Mouse (Mus musculus) ES-E14 (cell line): Measurements from ENCODE around the gene Iqsec1. TPM values are rescaled to one million over a fixed set of nuclear protein-coding genes. Genes with fewer than 3 reads are reported as not detected.

Experiments
- DNase-seq: peaks from one replicate; pipeline ENCODE4 v3.0.0-alpha.2; 2013; ENCODE audit warnings: low read depth, low spot score
- H3K27ac ChIP-seq: 2 replicates; pipeline ENCODE4 v1.5.1; 2012; ENCODE audit warnings: low read depth, mild to moderate bottlenecking, low read length, moderate library complexity, mixed read lengths; ENCODE audit not compliant: poor library complexity, insufficient read depth, severe bottlenecking
- H3K36me3 ChIP-seq: 2 replicates; pipeline ENCODE4 v1.6.1; 2012; ENCODE audit warnings: mild to moderate bottlenecking, low read length, moderate library complexity, mixed read lengths; ENCODE audit not compliant: control insufficient read depth, poor library complexity, insufficient read depth, severe bottlenecking
- H3K4me1 ChIP-seq, 2 experiments: fragments of 150-350 bp in 1 of 2; sonication (generic) in 1 of 2; 2 replicates each; pipeline ENCODE4 v1.6.1; 2012; ENCODE audit warnings: low read length in 2 of 2, mild to moderate bottlenecking in 1 of 2, mixed read lengths in 1 of 2; ENCODE audit not compliant: control insufficient read depth in 2 of 2, insufficient read depth in 2 of 2, poor library complexity in 1 of 2
- H3K4me3 ChIP-seq, 2 experiments: fragments of 150-350 bp in 1 of 2; sonication (generic) in 1 of 2; 2 replicates each; pipeline ENCODE4 v1.5.1; 2012; ENCODE audit warnings: low read length in 2 of 2, low read depth in 1 of 2, mild to moderate bottlenecking in 1 of 2, mixed read lengths in 1 of 2; ENCODE audit not compliant: insufficient read depth in 1 of 2, poor library complexity in 1 of 2, severe bottlenecking in 1 of 2
- H3K9ac ChIP-seq: 2 replicates; pipeline ENCODE4 v1.6.1; 2012; ENCODE audit warnings: low read depth, mild to moderate bottlenecking, low read length, mixed read lengths; ENCODE audit not compliant: poor library complexity, insufficient read depth, severe bottlenecking
- H3K9me3 ChIP-seq: fragments of 150-350 bp; sonication (generic); 2 replicates; pipeline ENCODE4 v1.6.1; 2012; ENCODE audit warnings: low read depth, mild to moderate bottlenecking, low read length; ENCODE audit not compliant: control insufficient read depth, insufficient read depth
- CHD2 ChIP-seq: IDR thresholded peaks from 2 replicates; pipeline ENCODE4 v1.6.1; 2014; ENCODE audit warnings: mild to moderate bottlenecking, low read depth, low read length, inconsistent platforms
- HCFC1 ChIP-seq: IDR thresholded peaks from 2 replicates; pipeline ENCODE4 v1.6.1; 2012; ENCODE audit warnings: low read length, inconsistent platforms, borderline replicate concordance; ENCODE audit not compliant: insufficient read depth
- MAFK ChIP-seq: IDR thresholded peaks from 2 replicates; pipeline ENCODE4 v1.6.1; 2014; ENCODE audit warnings: mild to moderate bottlenecking, low read depth, low read length, inconsistent platforms; ENCODE audit not compliant: insufficient read depth
- ZC3H11A ChIP-seq: IDR thresholded peaks from 2 replicates; pipeline ENCODE4 v1.6.1; 2012; ENCODE audit warnings: low read depth, mild to moderate bottlenecking, inconsistent platforms, low read length, borderline replicate concordance
- ZNF384 ChIP-seq: IDR thresholded peaks from 2 replicates; pipeline ENCODE4 v1.6.1; 2012; ENCODE audit warnings: low read depth, low read length, inconsistent platforms
- in situ Hi-C, 2 experiments: fragments of 600-800 bp; cut with MboI; formaldehyde crosslinking; loops; one replicate each; pipeline ENCODE4 v1.15.1; 2025; ENCODE audit warnings: low sequenced_read_pairs in 2 of 2, inconsistent platforms in 1 of 2; ENCODE audit not compliant: unreplicated experiment in 2 of 2
- total RNA-seq: library from RNA; depleted of rRNA; stranded (reverse); fragments of 300-350 nt; gene quantifications from 2 replicates; pipeline ENCODE4 v1.2.3, GENCODE M21; 2012

Gene Iqsec1
- total RNA-seq, 1 experiment, result 18.8 TPM

DNA sequence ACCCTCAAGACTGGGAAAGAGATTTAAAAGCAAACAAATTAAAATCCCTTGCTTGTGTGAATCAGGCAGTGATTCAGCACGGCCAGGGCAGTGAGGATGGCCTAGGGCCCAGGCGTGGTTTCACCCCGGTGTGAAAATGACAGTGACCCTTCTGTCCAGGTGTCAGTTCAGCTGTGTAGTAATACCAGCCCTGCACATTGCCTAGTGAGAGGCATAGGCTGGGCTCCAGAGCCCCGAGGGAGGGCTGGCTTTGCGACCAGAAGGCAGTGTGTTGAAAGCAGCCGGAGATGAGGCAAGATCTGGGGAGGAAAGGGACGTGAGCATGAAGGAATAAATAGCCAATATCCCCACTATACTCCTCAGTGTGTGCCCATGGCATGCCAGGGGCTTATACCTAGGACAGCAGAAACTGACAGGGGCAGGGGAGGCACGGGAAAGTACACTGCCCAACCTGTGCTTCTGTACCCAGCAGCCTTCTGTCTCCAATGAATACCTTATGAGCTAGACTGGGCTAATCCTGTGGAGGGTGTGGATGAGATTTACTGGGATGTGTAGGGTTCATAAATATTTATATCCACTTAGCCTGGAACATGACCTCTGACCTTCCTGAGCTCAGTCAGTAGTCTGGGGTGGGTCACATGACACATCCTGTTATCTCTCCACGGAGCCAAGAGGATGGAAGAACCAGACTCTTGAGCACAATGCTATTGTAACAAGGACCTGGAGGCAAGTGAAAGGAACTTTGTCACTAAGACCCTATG, 25.9 kb upstream of the Iqsec1 start:
- in situ Hi-C loops, result no loop called here
- Histone ChIP-seq H3K36me3 (peaks cover 38% of the 10 kb centered on the region; the same call in 1 of the 2 replicates), H3K9ac (no peak overlapping the region), H3K9me3 (no peaks in the 10 kb centered on the region), H3K4me3 (no peak overlapping the region), H3K27ac (no peak overlapping the region), H3K4me1 (peaks cover 0 to 6% of the 10 kb centered on the region in 2 experiments; a peak in 1 of 4 replicates)
- no peak for TF ChIP-seq MAFK
- no peak for TF ChIP-seq ZC3H11A
- TF ChIP-seq ZNF384, result no peak
- TF ChIP-seq CHD2, result no peak
- no peak for TF ChIP-seq HCFC1
- DNase-seq, result no peak

DNA sequence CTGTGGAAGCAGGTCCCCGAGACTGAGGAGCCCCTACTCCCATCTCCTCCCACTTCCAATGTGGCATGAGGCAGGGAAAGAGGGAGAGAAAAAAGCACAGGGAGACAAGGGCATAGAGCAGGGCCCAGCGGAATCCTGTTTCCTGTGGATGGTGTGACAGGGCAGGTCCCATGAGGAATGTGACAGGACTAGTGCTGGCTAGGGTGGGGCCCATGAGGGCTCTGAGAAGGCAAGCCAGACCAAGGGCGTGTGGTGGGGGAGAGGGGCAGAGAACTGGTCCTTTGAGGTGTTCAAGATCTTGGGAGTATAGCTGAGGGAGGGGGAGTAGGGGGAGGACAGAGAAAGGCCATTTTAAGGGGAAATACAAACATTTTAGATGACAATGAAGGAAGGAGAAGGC, 24.0 kb upstream of the Iqsec1 start:
- Histone ChIP-seq H3K4me1 (peaks cover 0 to 6% of the 10 kb centered on the region in 2 experiments; a peak in 1 of 4 replicates), H3K9ac (no peak overlapping the region), H3K36me3 (peaks cover 30% of the 10 kb centered on the region; the same call in 1 of the 2 replicates), H3K27ac (no peak overlapping the region), H3K9me3 (no peaks in the 10 kb centered on the region), H3K4me3 (no peak overlapping the region)
- TF ChIP-seq MAFK, result no peak
- no peak for TF ChIP-seq ZC3H11A
- no peak for TF ChIP-seq HCFC1
- TF ChIP-seq ZNF384, result no peak
- no peak for TF ChIP-seq CHD2
- in situ Hi-C loops, result no loop called here
- no peak for DNase-seq

DNA sequence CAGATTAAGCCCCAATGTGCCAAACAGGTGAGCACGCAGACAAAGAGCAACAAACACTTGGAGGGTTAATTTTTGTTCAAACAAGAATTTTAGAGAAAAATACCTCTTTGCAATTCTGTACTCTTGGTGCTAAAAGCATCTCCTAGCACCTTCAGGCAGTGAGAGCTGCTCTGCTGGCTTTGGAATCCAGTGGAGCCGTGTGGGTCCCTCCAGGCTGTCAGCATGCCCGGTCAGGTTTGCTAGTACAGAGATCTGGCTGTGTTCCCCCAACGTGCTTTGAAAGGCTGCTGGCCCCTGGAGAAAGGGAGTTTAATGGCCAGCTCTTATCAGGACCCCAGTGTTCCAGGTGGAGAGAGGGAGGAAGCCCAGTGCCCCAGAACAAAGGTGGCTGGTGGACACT, 23.1 kb upstream of the Iqsec1 start:
- Histone ChIP-seq H3K9me3 (no peaks in the 10 kb centered on the region), H3K27ac (no peak overlapping the region), H3K4me1 (peaks cover 0 to 6% of the 10 kb centered on the region in 2 experiments; a peak in 1 of 4 replicates), H3K36me3 (peaks cover 23% of the 10 kb centered on the region; the same call in 1 of the 2 replicates), H3K4me3 (no peak overlapping the region), H3K9ac (no peak overlapping the region)
- no peak for TF ChIP-seq ZC3H11A
- no peak for TF ChIP-seq ZNF384
- no peak for TF ChIP-seq MAFK
- TF ChIP-seq CHD2, result no peak
- no peak for TF ChIP-seq HCFC1
- DNase-seq, result no peak
- in situ Hi-C loops, result no loop called here

DNA sequence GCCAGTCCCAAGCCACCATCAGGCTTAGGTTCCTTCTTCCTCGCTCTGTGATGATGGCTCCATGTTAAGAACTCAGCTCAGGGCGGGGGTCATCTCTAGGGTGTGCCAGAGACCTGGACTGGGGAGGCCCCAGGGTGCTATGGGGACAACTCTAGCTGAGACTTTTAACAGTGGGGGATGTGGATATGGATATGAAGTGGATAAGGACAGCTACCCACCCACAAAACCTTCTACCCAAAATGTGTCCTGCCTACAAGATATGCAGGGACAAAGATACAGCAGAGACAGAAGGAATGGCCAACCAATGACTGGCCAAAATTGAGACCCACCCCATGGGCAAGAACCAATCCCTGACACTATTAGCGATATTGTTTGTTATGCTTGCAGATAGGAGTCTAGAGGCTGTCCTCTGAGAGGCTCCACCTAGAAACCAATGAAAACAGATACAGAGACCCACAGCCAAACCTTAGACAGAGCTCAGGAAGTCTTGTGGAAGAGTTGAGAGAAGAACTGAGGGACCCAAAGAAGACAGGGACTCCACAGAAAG, 19.9 kb upstream of the Iqsec1 start:
- H3K9ac ChIP-seq, result no peak overlapping the region
- no peak for TF ChIP-seq ZNF384
- no peak for TF ChIP-seq HCFC1
- TF ChIP-seq CHD2, result no peak
- TF ChIP-seq ZC3H11A, result no peak
- no peak for TF ChIP-seq MAFK
- peaks cover 0 to 5% of the 10 kb centered on the region in 2 experiments; a peak in 2 of 4 replicates for H3K4me1 ChIP-seq
- no peak overlapping the region for H3K4me3 ChIP-seq
- H3K36me3 ChIP-seq, result peaks cover 6% of the 10 kb centered on the region; the same call in 1 of the 2 replicates
- no peaks in the 10 kb centered on the region for H3K9me3 ChIP-seq
- H3K27ac ChIP-seq, result no peak overlapping the region
- DNase-seq, result no peak
- in situ Hi-C loops, result no loop called here
